Mouse (Mus musculus): ENCODE measurements around the gene Sntb2. TPM values are rescaled to one million over a fixed set of nuclear protein-coding genes. Genes with fewer than 3 reads are reported as not detected.
A peak's percentile ranks its signal among the peaks of the same experiment; 100 is the strongest.

Sntb2 gene
- 2.1 and 2.3 TPM in 2 replicates for total RNA-seq (2012; rRNA removed)
- total RNA-seq (2014; rRNA removed), result 0.86 and 1.4 TPM in 2 replicates
- polyA plus RNA-seq (2012; ENCODE audit: insufficient read length, low read depth), result 0.95 and 1.3 TPM in 2 replicates

- in situ Hi-C loops (cut with MboI; ENCODE audit: low pct_ligation_motif_present, low pct_unique_long_range_greater_than_20kb, low sequenced_read_pairs) (no loop called here), dilution Hi-C loops (cut with MboI; ENCODE audit: extremely low pct_ligation_motif_present, extremely low pct_unique_long_range_greater_than_20kb, low sequenced_read_pairs) (no loop called here)
- Histone ChIP-seq H3K79me2 (replicated peaks; ENCODE audit: control insufficient read depth, extremely low read depth, insufficient read depth, poor library complexity, severe bottlenecking) (no peaks in the 10 kb centered on the region), H3K27me3 (replicated peaks) (no peaks in the 10 kb centered on the region), H3K4me1 (ENCODE audit: control insufficient read depth in 1 of 2, insufficient read depth in 2 of 2) (peaks cover 6 to 14% of the 10 kb centered on the region in 2 experiments), H3K4me2 (ENCODE audit: insufficient read depth, low read depth, poor library complexity, severe bottlenecking) (peak within 1 kb of the TSS; percentile 98), H3K9me3 (replicated peaks; ENCODE audit: low read length) (no peaks in the 10 kb centered on the region), H3K4me3 (replicated peaks in 1 of 3; ENCODE audit: low read depth in 2 of 3, low read length in 2 of 3, poor library complexity in 1 of 3) (peak within 1 kb of the TSS; percentile 54 to 85 (median 73)), H3K36me3 (replicated peaks in 1 of 2; ENCODE audit: control insufficient read depth in 1 of 2, insufficient read depth in 1 of 2, low read length in 1 of 2) (no peaks in the 10 kb centered on the region), H3K9ac (ENCODE audit: insufficient read depth, low read depth) (peak within 1 kb of the TSS; percentile 61), H3K27ac (ENCODE audit: insufficient read depth, low read depth) (0 out of 2 replicates have a peak within 1 kb of the TSS, but pooled peaks have one; percentile 6)
- DNase-seq (ENCODE audit: extremely low read depth), result peak; percentile 89
- no peak for TF ChIP-seq ZC3H11A (IDR thresholded peaks at IDR 0.05; ENCODE audit: low read depth, low read length)
- TF ChIP-seq BHLHE40 (IDR thresholded peaks at IDR 0.05; ENCODE audit: low read depth, low read length), result no peak; the same call in 1 of the 2 replicates
- peak; percentile 37; the same call in 1 of the 2 replicates for TF ChIP-seq MXI1 (IDR thresholded peaks at IDR 0.05; ENCODE audit: low read depth, low read length)
- no peak for TF ChIP-seq ZMIZ1 (IDR thresholded peaks at IDR 0.05; ENCODE audit: low read depth, low read length)
- no peak for TF ChIP-seq MAFK (IDR thresholded peaks at IDR 0.05; ENCODE audit: insufficient replicate concordance, low read length)
- TF ChIP-seq CTCF (conservative IDR thresholded peaks at IDR 0.05 in 1 of 2, IDR thresholded peaks at IDR 0.05 in 1 of 2; ENCODE audit: low read depth in 2 of 2, low read length in 2 of 2), result no peak
- no peak for TF ChIP-seq EP300 (IDR thresholded peaks at IDR 0.05; ENCODE audit: low read length)
- TF ChIP-seq USF2 (conservative IDR thresholded peaks at IDR 0.05; ENCODE audit: low read depth, low read length), result no peak
- peak; percentile 75 for TF ChIP-seq POLR2A (IDR thresholded peaks at IDR 0.05; ENCODE audit: low read depth, low read length)
- peak; percentile 92 for TF ChIP-seq ELF1 (IDR thresholded peaks at IDR 0.05; ENCODE audit: low read depth, low read length)
- TF ChIP-seq USF1 (IDR thresholded peaks at IDR 0.05; ENCODE audit: low read depth, low read length), result no peak
- TF ChIP-seq SMC3 (IDR thresholded peaks at IDR 0.05; ENCODE audit: low read depth, low read length), result no peak
- TF ChIP-seq HCFC1 (IDR thresholded peaks at IDR 0.05; ENCODE audit: low read depth, low read length), result peak; percentile 45
- 0 out of 2 replicates have a peak, but pooled peaks have one; percentile 24 for TF ChIP-seq TCF12 (IDR thresholded peaks at IDR 0.05; ENCODE audit: low read depth, low read length)
- no peak for TF ChIP-seq IRF4 (IDR thresholded peaks at IDR 0.05; ENCODE audit: low read depth, low read length)
- TF ChIP-seq GABPA (IDR thresholded peaks at IDR 0.05; ENCODE audit: insufficient replicate concordance, low read depth, low read length), result no peak
- TF ChIP-seq E2F4 (IDR thresholded peaks at IDR 0.05; ENCODE audit: insufficient replicate concordance, low read depth, low read length), result no peak
- TF ChIP-seq UBTF (IDR thresholded peaks at IDR 0.05; ENCODE audit: low read depth, low read length), result no peak
- no peak for TF ChIP-seq ETS1 (conservative IDR thresholded peaks at IDR 0.05; ENCODE audit: low read depth, low read length)
- TF ChIP-seq JUN (IDR thresholded peaks at IDR 0.05; ENCODE audit: insufficient read depth, low read depth, low read length), result no peak
- no peak for TF ChIP-seq MYC (IDR thresholded peaks at IDR 0.05; ENCODE audit: low read depth, low read length)
- TF ChIP-seq NRF1 (IDR thresholded peaks at IDR 0.05; ENCODE audit: low read depth, low read length), result no peak
- TF ChIP-seq ZKSCAN1 (IDR thresholded peaks at IDR 0.05; ENCODE audit: borderline replicate concordance, low read depth, low read length), result no peak
- no peak for TF ChIP-seq PAX5 (IDR thresholded peaks at IDR 0.05; ENCODE audit: low read length)
- TF ChIP-seq MEF2A (IDR thresholded peaks at IDR 0.05; ENCODE audit: borderline replicate concordance, low read depth, low read length), result no peak
- peak; percentile 33; the same call in 1 of the 2 replicates for TF ChIP-seq MAX (IDR thresholded peaks at IDR 0.05; ENCODE audit: low read length)
- TF ChIP-seq CHD2 (IDR thresholded peaks at IDR 0.05; ENCODE audit: low read length), result peak; percentile 76
- peak; percentile 96 for TF ChIP-seq ZNF384 (IDR thresholded peaks at IDR 0.05; ENCODE audit: low read depth, low read length)
- TF ChIP-seq NELFE (IDR thresholded peaks at IDR 0.05; ENCODE audit: low read depth, low read length), result peak; percentile 55; the same call in 1 of the 2 replicates
- TF ChIP-seq MAZ (IDR thresholded peaks at IDR 0.05; ENCODE audit: low read depth, low read length), result peak; percentile 98
Measured at GRCm38 (mm10) chr8:106935324-106935869, at the start of gene Sntb2. Sntb2 (plus strand) TSS chr8:106935750.

All from CH12.LX (cell line).